17 mouse cellular contexts compared by ENCODE assay signal in the genomic region with DNA sequence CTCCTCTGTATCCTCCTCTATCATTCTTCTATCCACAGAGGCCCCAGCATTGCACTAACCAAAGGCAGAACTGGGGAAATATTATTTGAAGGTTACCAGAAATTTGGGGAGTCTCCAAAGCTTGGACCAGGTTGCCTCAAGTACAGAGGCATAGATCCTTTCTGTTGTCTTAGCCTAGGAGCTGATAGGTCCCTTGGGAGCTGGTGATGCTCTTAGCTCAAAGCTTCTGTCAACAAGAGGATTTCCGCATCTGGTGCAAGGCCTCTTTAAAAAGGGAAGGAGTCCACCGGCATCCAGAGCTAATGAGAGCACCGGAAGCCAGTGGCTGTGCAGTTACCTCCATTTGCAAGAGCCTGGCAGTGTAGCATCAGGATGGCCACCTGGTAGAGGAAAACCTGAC. TPM values are rescaled to one million over a fixed set of nuclear protein-coding genes. Genes with fewer than 3 reads are reported as not detected.
A peak's percentile ranks its signal among the peaks of the same experiment; 100 is the strongest.
DNase-seq lines count a peak whose midpoint lies in the region; ATAC-seq lines count a peak whose summit lies in the region.
"Had no signal": no experiment of that assay in that cellular context is flagged by ENCODE, and none has a peak within 500 bp of the region (broad histone marks: within the 10 kb centered on the region; RNA-seq: fewer than 3 reads in every experiment).

No protein-coding gene starts in this region.

- H3K27me3 ChIP-seq in heart, embryonic 11.5 days (ENCODE audit: control insufficient read depth, insufficient read depth, low read length): peaks cover 100% of the 10 kb centered on the region
- H3K27me3 ChIP-seq in midbrain, embryonic 11.5 days (ENCODE audit: control insufficient read depth, insufficient read depth, low read length): peaks cover 97% of the 10 kb centered on the region

- peaks cover 9% of the 10 kb centered on the region; the same call in 1 of the 2 replicates for H3K4me1 ChIP-seq in heart, embryonic 11.5 days (ENCODE audit: control insufficient read depth, insufficient read depth, low read length)
- peaks cover 18% of the 10 kb centered on the region for H3K4me1 ChIP-seq in midbrain, embryonic 11.5 days (ENCODE audit: control insufficient read depth, insufficient read depth, low read length)

- no peak overlapping the region; the same call in 1 of the 2 replicates for H3K4me3 ChIP-seq in heart, embryonic 11.5 days (ENCODE audit: low read depth, low read length)
- H3K4me3 ChIP-seq in midbrain, embryonic 11.5 days (ENCODE audit: low read depth, low read length): peak overlapping the region; percentile 53; the same call in 1 of the 2 replicates

- H3K4me2 ChIP-seq in heart, embryonic 11.5 days: peak overlapping the region; percentile 77; the same call in 1 of the 2 replicates
- H3K4me2 ChIP-seq in midbrain, embryonic 11.5 days: peak overlapping the region; percentile 65

- H3K9me3 ChIP-seq in heart, embryonic 11.5 days (replicated peaks; ENCODE audit: control insufficient read depth, low read length): no peaks in the 10 kb centered on the region
- H3K9me3 ChIP-seq in midbrain, embryonic 11.5 days (ENCODE audit: control insufficient read depth, low read length): no peaks in the 10 kb centered on the region
- H3K9me3 ChIP-seq: limb, embryonic 12.5 days had no signal

- WGBS in heart, embryonic 11.5 days (ENCODE audit: insufficient replicate concordance): 1% methylated on average over 3 of the region's 3 CpGs
- 5% methylated on average over 3 of the region's 3 CpGs for WGBS in midbrain, embryonic 11.5 days

- H3K36me3 ChIP-seq in heart, embryonic 11.5 days (ENCODE audit: control insufficient read depth, insufficient read depth, low read length): no peaks in the 10 kb centered on the region
- H3K36me3 ChIP-seq in midbrain, embryonic 11.5 days (ENCODE audit: control insufficient read depth, insufficient read depth, low read length): no peaks in the 10 kb centered on the region
- H3K36me3 ChIP-seq: G1E; limb, embryonic 12.5 days had no signal

- no peak overlapping the region for H3K27ac ChIP-seq in heart, embryonic 11.5 days (ENCODE audit: low read depth, low read length)
- no peak overlapping the region for H3K27ac ChIP-seq in midbrain, embryonic 11.5 days (ENCODE audit: low read depth, low read length)
- H3K27ac ChIP-seq: limb, embryonic 12.5 days had no signal

- no peak overlapping the region for H3K9ac ChIP-seq in heart, embryonic 11.5 days (ENCODE audit: low read depth, low read length)
- peak overlapping the region; percentile 24; the same call in 1 of the 2 replicates for H3K9ac ChIP-seq in midbrain, embryonic 11.5 days (ENCODE audit: low read length)
- H3K9ac ChIP-seq: limb, embryonic 12.5 days had no signal

- intact Hi-C loops in heart, postnatal 36 days (cut with DNase I): no loop called here
- intact Hi-C loops in left cerebral cortex, postnatal 10 days (cut with DNase I): no loop called here

- ATAC-seq in heart, embryonic 11.5 days (replicated peaks; ENCODE audit: insufficient number of reproducible peaks, low FRiP score, low TSS enrichment): no peak
- no peak for ATAC-seq in midbrain, embryonic 11.5 days (ENCODE audit: low FRiP score)

- DNase-seq in heart, postnatal 36 days: no peak
- peak; percentile 49 to 59 for DNase-seq in spleen, adult 18-20 months
- DNase-seq in spleen, adult 12 weeks (ENCODE audit: low spot score): no peak
- peak; percentile 88 for DNase-seq in midbrain, embryonic 11.5 days (ENCODE audit: low spot score, missing footprints)
- peak; percentile 83 to 85 for DNase-seq in spleen, postnatal 36 days (ENCODE audit: low spot score in 2 of 2)
- DNase-seq in left cerebral cortex, adult 18-20 months (ENCODE audit: low spot score in 2 of 2): no peak
- no peak for DNase-seq in left cerebral cortex, postnatal 10 days (ENCODE audit: extremely low spot score in 1 of 2, low spot score in 2 of 2)
- DNase-seq: adrenal gland, postnatal 10 days; gastrocnemius, postnatal 36 days; kidney, postnatal 10 days; lung, adult 2 months; thymus, adult 2 months had no signal

RNA-seq across cellular contexts. Expression of gene Pax5, which starts 5.1 kb away (rescaled TPM):
- not detected in 2 replicates for polyA plus RNA-seq in heart, embryonic 11.5 days (2014; fragmentation: Nextera tagmentation; extraction: Ambion mirVana)
- total RNA-seq in heart, postnatal 36 days (2021): under 1 TPM; 0.72 to 0.73 TPM
- 4.1 and 4.8 TPM in 2 replicates for polyA plus RNA-seq in midbrain, embryonic 11.5 days (2014; fragmentation: Nextera tagmentation; extraction: Ambion mirVana)
- under 1 TPM in 1 of 2 experiments, not detected in 1; 0.84 TPM for total RNA-seq in left cerebral cortex, adult 18-20 months (2021)
- total RNA-seq in left cerebral cortex, postnatal 10 days (2021): under 1 TPM; 0.17 to 0.18 TPM
- total RNA-seq: gastrocnemius, postnatal 36 days had no signal
- polyA plus RNA-seq: C2C12; G1E; intestine, embryonic 14.5 days; limb, embryonic 12.5 days had no signal

RNA-seq across cellular contexts. Expression of gene Zcchc7, which starts 50.5 kb away (rescaled TPM):
- polyA plus RNA-seq in heart, embryonic 11.5 days (2014; fragmentation: Nextera tagmentation; extraction: Ambion mirVana): 20.7 and 27.1 TPM in 2 replicates
- total RNA-seq in heart, postnatal 36 days (2021): 10 to 100 TPM; 13.8 to 14.3 TPM
- 19.5 TPM in 2 replicates for polyA plus RNA-seq in midbrain, embryonic 11.5 days (2014; fragmentation: Nextera tagmentation; extraction: Ambion mirVana)
- total RNA-seq in left cerebral cortex, adult 18-20 months (2021): 10 to 100 TPM; 48.6 to 54.1 TPM
- 10 to 100 TPM; 53.8 to 62.6 TPM for total RNA-seq in left cerebral cortex, postnatal 10 days (2021)

Comparison
In these comparisons a context has a peak if more than half of its experiments do, and no peak if none do; other contexts are left out.
1. DNase-seq: peak in spleen, adult 18-20 months (2 of 2), midbrain, embryonic 11.5 days (single experiment) and spleen, postnatal 36 days (2 of 2); none in heart, postnatal 36 days (0 of 2), spleen, adult 12 weeks (single experiment), left cerebral cortex, adult 18-20 months (0 of 2) and left cerebral cortex, postnatal 10 days (0 of 2).